Mouse (Mus musculus): Measurements from ENCODE around the gene Btn1a1. TPM values are rescaled to one million over a fixed set of nuclear protein-coding genes. Genes with fewer than 3 reads are reported as not detected.

Btn1a1 gene
- polyA plus RNA-seq, 1 experiment from 2014 or later: not detected

DNA sequence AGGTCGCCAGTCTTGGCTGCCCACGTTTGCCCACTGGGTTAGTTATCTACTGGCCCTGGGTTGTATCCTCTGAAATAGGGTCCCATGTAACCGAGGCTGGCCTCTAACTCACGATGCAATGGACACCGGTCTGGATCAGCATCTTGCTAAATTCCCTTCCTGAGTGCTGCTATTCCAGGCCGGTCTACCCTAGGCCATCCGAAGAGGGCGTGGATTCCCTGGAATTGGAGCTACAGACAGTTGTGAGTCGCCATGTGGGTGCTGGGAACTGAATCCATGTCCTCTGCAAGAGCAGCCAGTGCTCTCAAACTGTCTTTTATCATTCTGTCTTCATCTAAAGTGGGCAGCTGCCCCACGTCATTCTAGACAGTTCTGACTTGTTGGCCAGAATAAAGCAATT, 25.8 kb downstream of the Btn1a1 start:
- no peak overlapping the region for H3K27ac ChIP-seq (ENCODE audit: low read length)
- no peaks in the 10 kb centered on the region for H3K9me3 ChIP-seq (ENCODE audit: control insufficient read depth, low read depth, low read length)
- no peaks in the 10 kb centered on the region for H3K27me3 ChIP-seq (ENCODE audit: control insufficient read depth, insufficient read depth, low read length)
- H3K4me2 ChIP-seq (replicated peaks; ENCODE audit: low read depth, low read length): no peak overlapping the region
- no peak for ATAC-seq (ENCODE audit: insufficient number of reproducible peaks, insufficient read depth, low FRiP score, low read depth)
- WGBS: 64% methylated on average over 10 of the region's 10 CpGs
- no peaks in the 10 kb centered on the region for H3K36me3 ChIP-seq (ENCODE audit: control insufficient read depth, insufficient read depth, low read length)
- 0 out of 2 replicates have a peak, but pooled peaks cover 6% of the 10 kb centered on the region for H3K4me1 ChIP-seq (ENCODE audit: control insufficient read depth, insufficient read depth, low read length)
- H3K4me3 ChIP-seq (ENCODE audit: low read depth, low read length): no peak overlapping the region
- H3K9ac ChIP-seq (replicated peaks; ENCODE audit: low read depth, low read length): no peak overlapping the region

DNA sequence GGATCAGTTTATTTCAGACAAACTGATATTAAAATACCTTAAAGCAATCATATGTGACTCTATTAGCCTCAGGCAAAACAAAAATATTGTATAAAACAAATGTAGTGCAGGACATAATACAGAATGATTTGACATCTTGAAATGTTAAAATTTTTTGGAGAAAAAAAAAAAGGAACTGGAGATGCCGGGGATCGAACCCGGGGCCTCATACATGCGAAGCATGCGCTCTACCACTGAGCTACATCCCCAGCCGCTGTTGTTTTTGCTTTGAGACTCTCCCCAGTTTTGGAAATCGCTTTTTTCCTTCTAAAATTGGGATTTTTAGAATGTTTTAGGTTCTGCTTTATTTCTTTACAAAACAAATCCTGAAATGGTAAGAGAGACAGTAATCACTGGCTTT, 27.2 kb downstream of the Btn1a1 start:
- peak; percentile 29; the same call in 1 of the 2 replicates for ATAC-seq (ENCODE audit: insufficient number of reproducible peaks, insufficient read depth, low FRiP score, low read depth)
- under 1% methylated on average over 7 of the region's 7 CpGs for WGBS
- no peaks in the 10 kb centered on the region for H3K4me1 ChIP-seq (ENCODE audit: control insufficient read depth, insufficient read depth, low read length)
- H3K9me3 ChIP-seq (ENCODE audit: control insufficient read depth, low read depth, low read length): no peaks in the 10 kb centered on the region
- H3K27me3 ChIP-seq (ENCODE audit: control insufficient read depth, insufficient read depth, low read length): no peaks in the 10 kb centered on the region
- H3K36me3 ChIP-seq (ENCODE audit: control insufficient read depth, insufficient read depth, low read length): no peaks in the 10 kb centered on the region
- peak overlapping the region; percentile 54 for H3K4me3 ChIP-seq (ENCODE audit: low read depth, low read length)
- no peak overlapping the region for H3K27ac ChIP-seq (ENCODE audit: low read length)
- no peak overlapping the region for H3K9ac ChIP-seq (replicated peaks; ENCODE audit: low read depth, low read length)
- H3K4me2 ChIP-seq (replicated peaks; ENCODE audit: low read depth, low read length): peak overlapping the region; percentile 70

DNA sequence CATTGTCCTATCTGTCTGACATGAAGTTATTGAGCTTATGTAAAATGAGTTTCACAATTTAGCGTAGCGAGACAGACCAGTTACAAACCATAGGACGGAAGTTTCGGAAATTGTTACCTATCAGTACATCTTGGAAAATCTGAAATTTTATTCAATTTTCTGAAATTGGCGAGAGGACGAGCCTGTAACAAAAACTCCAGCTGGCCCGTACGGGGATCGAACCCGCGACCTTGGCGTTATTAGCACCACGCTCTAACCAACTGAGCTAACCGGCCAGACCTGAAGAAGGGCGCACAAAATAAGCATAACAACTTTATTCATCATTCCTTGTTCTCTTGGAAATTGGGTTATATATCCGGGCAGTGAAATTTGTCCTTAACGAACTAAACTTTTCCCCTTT, 27.8 kb downstream of the Btn1a1 start:
- ATAC-seq (ENCODE audit: insufficient number of reproducible peaks, insufficient read depth, low FRiP score, low read depth): peak; percentile 86
- Histone ChIP-seq H3K9me3 (ENCODE audit: control insufficient read depth, low read depth, low read length) (no peaks in the 10 kb centered on the region), H3K4me3 (ENCODE audit: low read depth, low read length) (peak overlapping the region; percentile 54), H3K9ac (replicated peaks; ENCODE audit: low read depth, low read length) (peak overlapping the region; percentile 45), H3K4me1 (ENCODE audit: control insufficient read depth, insufficient read depth, low read length) (no peaks in the 10 kb centered on the region), H3K27me3 (ENCODE audit: control insufficient read depth, insufficient read depth, low read length) (no peaks in the 10 kb centered on the region), H3K36me3 (ENCODE audit: control insufficient read depth, insufficient read depth, low read length) (no peaks in the 10 kb centered on the region), H3K27ac (ENCODE audit: low read length) (peak overlapping the region; percentile 69; the same call in 1 of the 2 replicates), H3K4me2 (replicated peaks; ENCODE audit: low read depth, low read length) (peak overlapping the region; percentile 70)
- WGBS: under 1% methylated on average over 17 of the region's 17 CpGs

DNA sequence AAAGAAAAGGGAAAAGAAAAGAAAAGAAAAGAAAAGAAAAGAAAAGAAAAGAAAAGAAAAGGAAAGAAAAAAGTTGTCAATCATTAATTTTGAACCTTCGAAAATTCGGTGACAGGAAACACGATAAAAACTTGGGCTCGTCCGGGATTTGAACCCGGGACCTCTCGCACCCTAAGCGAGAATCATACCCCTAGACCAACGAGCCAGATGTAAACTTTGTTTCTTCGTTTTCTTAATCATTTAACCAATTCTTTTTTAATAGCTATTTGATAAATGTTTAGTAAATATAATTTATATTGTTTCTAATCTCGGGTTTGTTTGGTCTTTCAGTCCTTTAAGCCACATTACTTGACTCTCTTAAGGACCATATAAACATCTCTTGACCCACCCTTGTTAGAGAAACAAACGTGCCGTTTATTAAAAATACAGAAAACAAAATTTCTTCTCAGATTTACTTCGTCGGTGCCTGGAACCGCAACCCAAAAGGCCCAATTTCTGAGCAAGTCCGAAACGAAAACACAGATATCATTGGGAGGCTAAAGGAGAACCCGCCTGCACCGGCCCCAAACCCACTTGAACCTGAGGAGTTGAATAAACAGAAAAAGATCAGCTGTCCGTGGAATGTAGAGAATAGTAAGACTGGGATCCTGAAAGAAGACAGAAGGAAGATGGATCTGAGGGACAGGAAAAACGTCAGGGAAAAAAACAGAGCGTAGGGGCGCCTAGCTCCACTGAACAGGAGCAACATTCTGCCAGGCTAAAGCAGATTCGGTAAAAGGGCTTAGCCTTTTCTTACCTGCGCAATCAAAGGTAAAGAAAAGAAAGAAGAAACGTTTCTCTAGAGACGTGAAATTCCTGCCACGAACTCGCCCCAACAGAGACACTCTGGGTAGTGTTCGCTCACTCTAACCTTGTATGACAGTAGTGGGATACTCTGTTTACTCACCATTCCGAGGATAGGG, 28.6 kb downstream of the Btn1a1 start:
- no peak for ATAC-seq (ENCODE audit: insufficient number of reproducible peaks, insufficient read depth, low FRiP score, low read depth)
- Histone ChIP-seq H3K27ac (ENCODE audit: low read length) (peak overlapping the region; percentile 69; the same call in 1 of the 2 replicates), H3K36me3 (ENCODE audit: control insufficient read depth, insufficient read depth, low read length) (no peaks in the 10 kb centered on the region), H3K4me3 (ENCODE audit: low read depth, low read length) (peak overlapping the region; percentile 54), H3K9ac (replicated peaks; ENCODE audit: low read depth, low read length) (peak overlapping the region; percentile 45), H3K9me3 (ENCODE audit: control insufficient read depth, low read depth, low read length) (no peaks in the 10 kb centered on the region), H3K4me1 (ENCODE audit: control insufficient read depth, insufficient read depth, low read length) (no peaks in the 10 kb centered on the region), H3K27me3 (ENCODE audit: control insufficient read depth, insufficient read depth, low read length) (no peaks in the 10 kb centered on the region), H3K4me2 (replicated peaks; ENCODE audit: low read depth, low read length) (peak overlapping the region; percentile 70)
- under 1% methylated on average over 32 of the region's 32 CpGs for WGBS

DNA sequence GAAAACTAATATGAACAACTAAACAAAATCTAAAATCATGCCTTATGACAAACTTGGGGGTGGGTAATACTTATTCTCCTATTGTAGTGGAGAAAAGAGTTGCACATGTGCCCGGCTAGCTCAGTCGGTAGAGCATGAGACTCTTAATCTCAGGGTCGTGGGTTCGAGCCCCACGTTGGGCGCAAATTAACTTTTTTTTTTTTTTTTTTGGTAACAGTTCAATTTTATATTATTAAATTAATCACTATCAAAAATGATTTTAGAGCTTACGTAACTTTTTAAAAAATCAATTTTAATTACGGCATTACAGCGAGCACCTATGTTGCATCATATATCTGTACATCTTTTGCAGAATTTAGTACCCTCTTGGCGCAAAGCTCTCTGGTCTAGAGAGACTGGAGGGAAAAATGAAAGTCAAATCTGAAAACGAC, 29.5 kb downstream of the Btn1a1 start:
- H3K27me3 ChIP-seq (ENCODE audit: control insufficient read depth, insufficient read depth, low read length): no peaks in the 10 kb centered on the region
- no peaks in the 10 kb centered on the region for H3K4me1 ChIP-seq (ENCODE audit: control insufficient read depth, insufficient read depth, low read length)
- H3K36me3 ChIP-seq (ENCODE audit: control insufficient read depth, insufficient read depth, low read length): no peaks in the 10 kb centered on the region
- no peak overlapping the region for H3K27ac ChIP-seq (ENCODE audit: low read length)
- H3K4me3 ChIP-seq (ENCODE audit: low read depth, low read length): peak overlapping the region; percentile 27
- WGBS: under 1% methylated on average over 11 of the region's 11 CpGs
- no peak overlapping the region for H3K9ac ChIP-seq (replicated peaks; ENCODE audit: low read depth, low read length)
- peak overlapping the region; percentile 44 for H3K4me2 ChIP-seq (replicated peaks; ENCODE audit: low read depth, low read length)
- H3K9me3 ChIP-seq (ENCODE audit: control insufficient read depth, low read depth, low read length): no peaks in the 10 kb centered on the region
- no peak for ATAC-seq (ENCODE audit: insufficient number of reproducible peaks, insufficient read depth, low FRiP score, low read depth)

DNA sequence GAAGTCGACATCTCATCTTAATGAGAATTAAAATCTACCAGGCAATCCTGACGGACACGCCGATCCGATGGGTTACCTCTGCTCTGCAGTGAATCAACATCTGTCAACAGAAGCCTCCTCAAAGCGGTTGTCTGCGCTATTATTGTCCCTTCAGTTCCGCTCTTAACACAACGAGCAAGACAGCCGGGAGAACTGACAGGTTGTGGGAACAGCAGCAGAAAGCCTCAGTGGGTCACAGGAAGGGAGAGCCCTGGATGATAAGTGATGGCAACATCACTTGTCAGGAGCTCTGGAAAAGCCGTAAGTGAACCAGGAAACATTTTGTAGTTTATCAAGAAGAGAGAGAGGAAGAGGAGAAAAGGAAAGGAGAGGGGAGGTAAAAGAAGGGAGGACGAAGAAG, 30.0 kb downstream of the Btn1a1 start:
- peak overlapping the region; percentile 27 for H3K4me3 ChIP-seq (ENCODE audit: low read depth, low read length)
- no peak overlapping the region for H3K9ac ChIP-seq (replicated peaks; ENCODE audit: low read depth, low read length)
- H3K4me1 ChIP-seq (ENCODE audit: control insufficient read depth, insufficient read depth, low read length): no peaks in the 10 kb centered on the region
- no peaks in the 10 kb centered on the region for H3K36me3 ChIP-seq (ENCODE audit: control insufficient read depth, insufficient read depth, low read length)
- peak overlapping the region; percentile 44 for H3K4me2 ChIP-seq (replicated peaks; ENCODE audit: low read depth, low read length)
- H3K27ac ChIP-seq (ENCODE audit: low read length): no peak overlapping the region
- ATAC-seq (ENCODE audit: insufficient number of reproducible peaks, insufficient read depth, low FRiP score, low read depth): no peak
- no peaks in the 10 kb centered on the region for H3K9me3 ChIP-seq (ENCODE audit: control insufficient read depth, low read depth, low read length)
- H3K27me3 ChIP-seq (ENCODE audit: control insufficient read depth, insufficient read depth, low read length): no peaks in the 10 kb centered on the region
- WGBS: 3% methylated on average over 12 of the region's 12 CpGs

DNA sequence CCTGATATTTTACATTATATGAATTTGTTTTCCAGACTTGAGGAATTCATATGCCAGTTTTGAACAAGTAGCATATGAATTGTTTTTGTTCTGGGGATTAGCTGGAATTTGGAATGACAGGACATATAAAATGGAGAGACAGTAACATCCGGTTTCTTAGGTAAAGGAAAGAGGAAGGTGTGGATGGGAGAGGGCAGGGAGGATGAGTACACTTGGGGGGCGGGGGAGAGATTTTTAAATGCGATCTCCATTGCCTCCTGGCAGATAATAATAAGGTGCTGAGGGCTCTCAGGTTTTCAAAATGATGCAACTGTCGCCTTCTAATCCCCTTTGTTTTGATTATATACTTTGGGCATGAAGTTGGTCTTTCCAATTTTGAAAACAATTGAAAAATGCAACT, 30.5 kb downstream of the Btn1a1 start:
- no peak overlapping the region for H3K27ac ChIP-seq (ENCODE audit: low read length)

DNA sequence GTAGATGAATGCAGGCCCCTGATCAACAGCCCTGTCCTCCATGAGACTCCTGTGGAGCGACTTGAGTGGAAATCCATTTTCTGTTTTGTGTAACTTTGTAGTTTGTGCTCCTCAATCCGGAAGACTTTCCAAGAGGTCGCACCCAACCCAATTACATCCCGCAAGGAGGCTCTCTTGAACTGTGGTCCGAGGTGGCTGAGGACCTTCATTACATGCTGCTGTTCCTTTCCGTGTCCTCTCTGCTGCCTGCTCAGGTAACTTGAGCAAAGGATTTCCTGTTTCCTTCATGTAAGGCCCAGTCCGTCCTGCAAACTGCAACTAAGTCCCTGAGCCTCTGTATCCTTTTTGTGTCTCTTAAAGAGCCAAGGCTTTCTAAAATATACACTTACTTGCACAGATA, 31.3 kb downstream of the Btn1a1 start:
- Histone ChIP-seq H3K9me3 (ENCODE audit: control insufficient read depth, low read depth, low read length) (no peaks in the 10 kb centered on the region), H3K4me3 (ENCODE audit: low read depth, low read length) (no peak overlapping the region), H3K27me3 (ENCODE audit: control insufficient read depth, insufficient read depth, low read length) (no peaks in the 10 kb centered on the region), H3K27ac (ENCODE audit: low read length) (no peak overlapping the region), H3K9ac (replicated peaks; ENCODE audit: low read depth, low read length) (no peak overlapping the region), H3K4me2 (replicated peaks; ENCODE audit: low read depth, low read length) (peak overlapping the region; percentile 23), H3K4me1 (ENCODE audit: control insufficient read depth, insufficient read depth, low read length) (no peaks in the 10 kb centered on the region), H3K36me3 (ENCODE audit: control insufficient read depth, insufficient read depth, low read length) (no peaks in the 10 kb centered on the region)
- ATAC-seq (ENCODE audit: insufficient number of reproducible peaks, insufficient read depth, low FRiP score, low read depth): no peak
- WGBS: 17% methylated on average over 7 of the region's 7 CpGs

More for the DNA sequence above, 30.5 kb downstream of the Btn1a1 start:
- Histone ChIP-seq H3K4me1 (ENCODE audit: control insufficient read depth, insufficient read depth, low read length) (no peaks in the 10 kb centered on the region), H3K27me3 (ENCODE audit: control insufficient read depth, insufficient read depth, low read length) (no peaks in the 10 kb centered on the region), H3K9ac (replicated peaks; ENCODE audit: low read depth, low read length) (no peak overlapping the region), H3K4me2 (replicated peaks; ENCODE audit: low read depth, low read length) (peak overlapping the region; percentile 44), H3K4me3 (ENCODE audit: low read depth, low read length) (peak overlapping the region; percentile 27), H3K9me3 (ENCODE audit: control insufficient read depth, low read depth, low read length) (no peaks in the 10 kb centered on the region), H3K36me3 (ENCODE audit: control insufficient read depth, insufficient read depth, low read length) (no peaks in the 10 kb centered on the region)
- no peak for ATAC-seq (ENCODE audit: insufficient number of reproducible peaks, insufficient read depth, low FRiP score, low read depth)
- WGBS: 17% methylated on average over 4 of the region's 4 CpGs
